Mouse (Mus musculus) lung, embryonic 16.5 days (tissue): Measurements from ENCODE around the gene Map2k6. TPM values are rescaled to one million over a fixed set of nuclear protein-coding genes. Genes with fewer than 3 reads are reported as not detected.

ENCODE experiments used
- ATAC-seq: fragments of 200-750 bp; cut with Nextera tagmentation; 2 replicates; pipeline ENCODE4 v1.8.0; 2017; ENCODE audit warnings: low read depth, mild to moderate bottlenecking, moderate library complexity
- H3K27ac ChIP-seq: fragments of 300-500 bp; sonication (generic); 2 replicates; pipeline ENCODE4 v1.5.1; 2014; ENCODE audit warnings: mild to moderate bottlenecking, control low read depth, low read length
- H3K27me3 ChIP-seq: fragments of 300-500 bp; sonication (generic); 2 replicates; pipeline ENCODE4 v1.6.1; 2014; ENCODE audit warnings: low read depth, low read length, mixed read lengths; ENCODE audit not compliant: control insufficient read depth, insufficient read depth
- H3K36me3 ChIP-seq: fragments of 300-500 bp; sonication (generic); 2 replicates; pipeline ENCODE4 v1.6.1; 2014; ENCODE audit warnings: low read length; ENCODE audit not compliant: control insufficient read depth, insufficient read depth
- H3K4me1 ChIP-seq: fragments of 300-500 bp; sonication (generic); replicated peaks from 2 replicates; pipeline ENCODE4 v1.6.1; 2014; ENCODE audit warnings: low read length, mixed read lengths; ENCODE audit not compliant: control insufficient read depth, insufficient read depth
- H3K4me2 ChIP-seq: fragments of 300-500 bp; sonication (generic); 2 replicates; pipeline ENCODE4 v1.6.1; 2014; ENCODE audit warnings: low read depth, low read length, control low read depth
- H3K4me3 ChIP-seq: fragments of 300-500 bp; sonication (generic); 2 replicates; pipeline ENCODE4 v1.5.1; 2014; ENCODE audit warnings: mild to moderate bottlenecking, low read length, control low read depth
- H3K9ac ChIP-seq: fragments of 300-500 bp; sonication (generic); 2 replicates; pipeline ENCODE4 v1.6.1; 2014; ENCODE audit warnings: low read length, control low read depth
- H3K9me3 ChIP-seq: fragments of 300-500 bp; sonication (generic); 2 replicates; pipeline ENCODE4 v1.6.1; 2016; ENCODE audit warnings: low read length; ENCODE audit not compliant: control insufficient read depth
- WGBS: fragments of 180-500 bp; shearing (Covaris S2); extraction: QIAGEN DNeasy Blood & Tissue Kit; methylation state at CpG from one replicate; pipeline ENCODE4 v1.1.7; 2014; 5-methylcytosine and 5-hydroxymethylcytosine counted together
- polyA plus RNA-seq: library from polyadenylated mRNA; unstranded; fragments of >200 nt; fragmentation: Nextera tagmentation; extraction: Ambion mirVana; gene quantifications from 2 replicates; pipeline ENCODE4 v1.2.1, GENCODE M21; 2015

Map2k6 gene
- polyA plus RNA-seq, 1 experiment from 2014 or later, result 17.6 TPM

DNA sequence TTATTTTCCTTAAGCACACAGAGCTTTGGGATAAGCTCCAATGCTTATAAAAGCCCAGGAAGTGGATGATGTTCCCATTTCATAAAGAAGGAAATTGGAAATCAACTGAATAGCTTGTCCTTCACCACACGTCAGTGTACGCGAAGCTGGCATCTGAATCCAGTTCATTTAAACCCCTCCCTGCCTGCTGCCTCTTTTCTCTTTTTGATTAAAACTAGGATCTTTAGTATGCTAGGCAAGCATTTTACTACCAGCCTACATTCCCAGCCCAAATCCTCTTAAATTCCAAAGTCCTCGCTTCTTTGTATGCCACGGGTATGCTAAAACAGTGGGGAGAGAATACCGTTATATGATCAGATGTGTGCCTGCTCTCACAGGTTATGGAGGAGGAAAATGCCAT is 17.8 kb downstream of the Map2k6 start:
- 74% methylated on average over 6 of the region's 6 CpGs for WGBS
- ATAC-seq, result no peak
- no peaks in the 10 kb centered on the region for H3K27me3 ChIP-seq
- H3K4me1 ChIP-seq, result no peaks in the 10 kb centered on the region; the same call in 1 of the 2 replicates
- no peak overlapping the region for H3K4me2 ChIP-seq
- no peak overlapping the region for H3K4me3 ChIP-seq
- no peak overlapping the region for H3K27ac ChIP-seq
- H3K9me3 ChIP-seq, result no peaks in the 10 kb centered on the region
- no peak overlapping the region for H3K9ac ChIP-seq
- no peaks in the 10 kb centered on the region for H3K36me3 ChIP-seq

- H3K9ac ChIP-seq, result no peak overlapping the region
- ATAC-seq, result no peak
- 85% methylated on average over 7 of the region's 7 CpGs for WGBS
These were observed 21.5 kb downstream of the Map2k6 start for GRCm38 (mm10) chr11:110420463-110420862.

DNA sequence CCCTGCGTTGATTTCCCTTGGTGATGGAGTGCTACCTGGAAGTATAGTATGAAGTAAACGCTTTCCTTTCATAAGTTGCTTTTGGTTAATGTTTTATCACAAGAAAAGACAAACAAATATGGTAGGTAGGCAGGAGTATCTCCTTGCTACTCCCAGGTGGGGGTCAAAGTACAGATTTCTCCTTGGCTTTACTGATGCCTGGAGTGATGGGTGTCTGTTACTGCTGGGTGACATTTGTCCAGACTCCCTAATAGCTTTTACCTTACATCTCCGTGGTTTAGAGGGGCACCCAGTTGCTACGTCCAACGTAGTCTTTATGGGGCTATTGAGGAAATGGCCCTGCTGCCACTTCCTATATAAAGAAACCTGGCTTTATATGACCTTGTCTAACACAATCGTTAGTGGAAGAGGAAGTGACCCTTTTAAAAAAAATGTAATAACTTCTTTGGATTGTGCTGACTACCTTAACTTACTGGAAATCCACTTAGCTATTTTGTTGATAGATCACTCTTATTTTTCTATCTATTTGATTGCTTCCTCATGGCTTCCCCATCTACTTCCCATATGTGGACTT is 27.7 kb downstream of the Map2k6 start:
- no peak overlapping the region for H3K4me2 ChIP-seq
- no peaks in the 10 kb centered on the region for H3K27me3 ChIP-seq
- H3K36me3 ChIP-seq, result no peaks in the 10 kb centered on the region
- no peaks in the 10 kb centered on the region for H3K9me3 ChIP-seq
- no peak overlapping the region for H3K9ac ChIP-seq
- WGBS, result 69% methylated on average over 6 of the region's 6 CpGs
- H3K4me3 ChIP-seq, result no peak overlapping the region
- 0 out of 2 replicates have a peak, but pooled peaks cover 2% of the 10 kb centered on the region for H3K4me1 ChIP-seq
- peak overlapping the region; percentile 61; the same call in 1 of the 2 replicates for H3K27ac ChIP-seq
- ATAC-seq, result no peak

More at GRCm38 (mm10) chr11:110420463-110420862, 21.5 kb downstream of the Map2k6 start:
- H3K27me3 ChIP-seq, result no peaks in the 10 kb centered on the region
- H3K36me3 ChIP-seq, result no peaks in the 10 kb centered on the region
- H3K9me3 ChIP-seq, result no peaks in the 10 kb centered on the region
- no peak overlapping the region for H3K27ac ChIP-seq
- no peaks in the 10 kb centered on the region; the same call in 1 of the 2 replicates for H3K4me1 ChIP-seq
- H3K4me3 ChIP-seq, result no peak overlapping the region
- H3K4me2 ChIP-seq, result no peak overlapping the region

GRCm38 (mm10) chr11:110427159-110427561 is 28.2 kb downstream of the Map2k6 start:
- ATAC-seq, result peak; percentile 69
- 52% methylated on average over 11 of the region's 11 CpGs for WGBS

GRCm38 (mm10) chr11:110428999-110429398 is 30.1 kb downstream of the Map2k6 start:
- no peak overlapping the region for H3K4me2 ChIP-seq
- H3K36me3 ChIP-seq, result no peaks in the 10 kb centered on the region
- no peaks in the 10 kb centered on the region for H3K9me3 ChIP-seq
- no peak overlapping the region for H3K9ac ChIP-seq
- no peaks in the 10 kb centered on the region for H3K27me3 ChIP-seq
- H3K4me1 ChIP-seq, result 0 out of 2 replicates have a peak, but pooled peaks cover 2% of the 10 kb centered on the region
- no peak for ATAC-seq
- no peak overlapping the region for H3K27ac ChIP-seq
- 74% methylated on average over 6 of the region's 6 CpGs for WGBS
- H3K4me3 ChIP-seq, result no peak overlapping the region

More at GRCm38 (mm10) chr11:110427159-110427561, 28.2 kb downstream of the Map2k6 start:
- Histone ChIP-seq H3K4me3 (no peak overlapping the region), H3K27me3 (no peaks in the 10 kb centered on the region), H3K27ac (peak overlapping the region; percentile 61; the same call in 1 of the 2 replicates), H3K9me3 (no peaks in the 10 kb centered on the region), H3K36me3 (no peaks in the 10 kb centered on the region), H3K4me2 (no peak overlapping the region), H3K4me1 (0 out of 2 replicates have a peak, but pooled peaks cover 2% of the 10 kb centered on the region), H3K9ac (no peak overlapping the region)

DNA sequence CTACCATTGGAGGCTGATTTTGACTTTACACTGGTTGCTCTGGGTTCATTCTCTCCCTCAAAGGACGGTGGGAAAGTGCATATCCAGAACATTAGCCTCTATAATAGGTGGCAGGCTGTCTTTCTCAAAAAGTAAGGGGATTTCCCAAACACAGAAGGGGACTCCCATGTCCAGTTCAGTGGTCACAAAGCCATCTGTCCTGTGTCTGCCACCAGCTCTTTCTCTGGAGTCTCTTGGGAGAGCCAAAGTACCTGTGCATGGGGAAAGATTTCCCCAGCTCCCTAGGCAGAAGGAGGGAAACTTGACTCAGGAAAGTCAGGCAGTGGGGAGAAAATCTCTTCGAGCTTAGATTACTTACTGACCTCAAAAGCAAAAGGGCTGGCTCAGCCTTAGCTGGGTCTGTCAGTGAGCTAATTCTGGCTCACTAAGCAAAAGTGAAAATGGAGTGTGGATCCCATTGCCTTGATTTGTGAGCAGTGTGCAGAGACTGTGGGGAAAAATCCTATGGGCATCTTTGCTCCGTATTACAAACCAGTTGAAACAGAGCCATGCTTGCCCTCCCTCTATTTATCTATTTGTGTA is 31.0 kb downstream of the Map2k6 start:
- 68% methylated on average over 3 of the region's 3 CpGs for whole genome bisulfite sequencing
- H3K4me1 ChIP-seq, result 0 out of 2 replicates have a peak, but pooled peaks cover 2% of the 10 kb centered on the region
- no peak for ATAC-seq
- H3K4me3 ChIP-seq, result no peak overlapping the region
- H3K9ac ChIP-seq, result no peak overlapping the region
- no peaks in the 10 kb centered on the region for H3K27me3 ChIP-seq
- no peak overlapping the region for H3K27ac ChIP-seq
- no peak overlapping the region for H3K4me2 ChIP-seq
- H3K9me3 ChIP-seq, result no peaks in the 10 kb centered on the region
- no peaks in the 10 kb centered on the region for H3K36me3 ChIP-seq

DNA sequence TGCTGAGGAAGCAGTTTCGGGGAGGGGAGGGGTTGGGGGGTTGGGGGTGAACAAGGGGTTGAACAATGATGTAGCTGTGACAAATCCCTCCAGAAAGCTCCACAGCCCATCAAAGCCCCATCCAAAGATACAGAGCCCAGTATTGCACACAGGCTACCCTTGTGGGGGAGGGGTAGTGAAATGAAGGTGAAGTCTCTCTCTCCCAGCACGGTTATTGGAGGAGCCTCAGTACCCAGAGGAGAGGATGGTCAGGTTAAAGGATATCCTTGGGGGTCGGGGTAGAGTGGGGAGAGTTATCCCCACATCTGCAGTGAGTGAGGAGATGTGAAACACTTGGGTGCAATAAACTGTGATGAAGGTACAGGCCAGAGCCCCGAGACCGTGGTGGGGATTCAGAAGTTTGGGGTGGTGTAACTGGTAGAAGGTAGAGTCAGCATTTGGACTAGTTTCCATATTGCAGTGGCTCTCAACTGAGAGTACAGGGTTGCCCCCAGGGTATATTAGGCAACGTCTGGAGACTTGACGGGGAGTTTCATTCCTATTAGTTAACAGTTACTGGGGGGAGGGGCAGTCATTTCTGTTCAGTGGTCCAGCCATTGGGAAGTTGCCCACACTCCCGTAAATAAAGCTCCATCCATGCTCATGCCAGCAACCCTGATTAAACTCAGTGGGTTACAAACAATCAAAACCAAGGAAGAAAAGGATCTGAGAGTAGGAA is 37.1 kb downstream of the Map2k6 start:
- ATAC-seq, result 0 out of 2 replicates have a peak, but pooled peaks have one; percentile 21
- no peak overlapping the region for H3K27ac ChIP-seq
- no peak overlapping the region for H3K4me3 ChIP-seq
- no peak overlapping the region for H3K9ac ChIP-seq
- H3K4me2 ChIP-seq, result no peak overlapping the region
- peaks cover 4% of the 10 kb centered on the region; the same call in 1 of the 2 replicates for H3K4me1 ChIP-seq
- no peaks in the 10 kb centered on the region for H3K36me3 ChIP-seq
- H3K27me3 ChIP-seq, result no peaks in the 10 kb centered on the region
- WGBS, result 70% methylated on average over 8 of the region's 8 CpGs
- no peaks in the 10 kb centered on the region for H3K9me3 ChIP-seq

DNA sequence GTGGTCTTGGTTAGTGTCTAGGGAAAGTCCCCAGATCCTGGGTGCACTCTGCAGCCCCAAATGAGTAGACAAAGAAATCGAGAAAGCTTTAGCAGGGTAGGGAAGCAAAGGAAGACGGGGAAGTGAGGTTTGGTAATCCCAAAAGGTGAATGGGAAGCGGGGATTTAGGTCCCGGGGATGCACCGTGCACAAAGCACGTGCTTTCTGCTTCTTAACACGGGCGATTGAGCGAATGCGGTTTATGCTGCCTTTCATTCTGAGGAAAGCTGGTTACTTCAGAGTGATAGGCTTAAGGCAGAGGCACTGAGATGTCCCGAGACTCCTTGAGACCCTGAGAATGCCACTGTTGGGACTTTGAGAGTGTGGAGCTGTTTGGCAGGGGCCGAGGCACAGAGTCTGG is 38.1 kb downstream of the Map2k6 start:
- Histone ChIP-seq H3K4me2 (no peak overlapping the region), H3K27me3 (no peaks in the 10 kb centered on the region), H3K9ac (no peak overlapping the region), H3K36me3 (no peaks in the 10 kb centered on the region), H3K4me3 (no peak overlapping the region), H3K27ac (no peak overlapping the region), H3K4me1 (peaks cover 4% of the 10 kb centered on the region; the same call in 1 of the 2 replicates), H3K9me3 (no peaks in the 10 kb centered on the region)
- no peak for ATAC-seq
- WGBS, result 87% methylated on average over 12 of the region's 12 CpGs

- Histone ChIP-seq H3K36me3 (no peaks in the 10 kb centered on the region), H3K9me3 (no peaks in the 10 kb centered on the region), H3K27me3 (no peaks in the 10 kb centered on the region), H3K4me1 (peaks cover 4% of the 10 kb centered on the region; the same call in 1 of the 2 replicates), H3K27ac (no peak overlapping the region), H3K4me2 (no peak overlapping the region), H3K9ac (no peak overlapping the region), H3K4me3 (no peak overlapping the region)
- ATAC-seq, result no peak
- WGBS, result 93% methylated on average over 3 of the region's 3 CpGs
These were observed 39.2 kb downstream of the Map2k6 start for GRCm38 (mm10) chr11:110438135-110438534.
